Mouse (Mus musculus): ENCODE results near the gene Pik3cd. TPM values are rescaled to one million over a fixed set of nuclear protein-coding genes. Genes with fewer than 3 reads are reported as not detected.

Pik3cd gene
- polyA plus RNA-seq, 1 experiment = 88.3 TPM

DNA sequence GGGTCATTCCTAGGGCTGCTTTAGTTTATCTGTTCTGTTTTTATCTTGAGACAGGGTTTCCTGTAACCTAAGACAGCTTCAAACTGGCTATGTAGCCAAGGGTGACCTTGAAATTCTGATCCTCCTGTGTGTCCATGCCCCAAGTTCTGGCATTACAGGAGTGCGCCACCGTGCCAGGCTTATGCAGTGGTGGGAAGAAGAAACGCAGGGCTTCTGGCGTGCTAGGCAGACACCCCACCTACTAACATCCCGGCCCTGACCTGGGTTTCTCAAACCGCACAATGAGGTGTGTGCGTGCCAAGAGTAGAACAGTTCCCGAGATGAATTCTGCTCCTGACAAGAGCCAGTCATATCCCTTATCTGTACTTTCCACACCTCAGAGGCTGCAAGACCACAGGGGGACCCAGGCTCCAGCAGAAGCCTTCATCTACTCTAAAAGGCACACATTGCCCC, 11.5 kb downstream of the Pik3cd start:
- Histone ChIP-seq H3K4me1 (ENCODE audit: control insufficient read depth, insufficient read depth, low read length) (no peaks in the 10 kb centered on the region; the same call in 1 of the 2 replicates), H3K27ac (ENCODE audit: control insufficient read depth, insufficient read depth, low read depth, low read length, poor library complexity) (no peak overlapping the region), H3K4me3 (replicated peaks; ENCODE audit: control insufficient read depth, low read depth, low read length) (no peak overlapping the region)
- whole genome bisulfite sequencing = 63% methylated on average over 8 of the region's 8 CpGs
- TF ChIP-seq POLR2A (IDR thresholded peaks at IDR 0.05; ENCODE audit: borderline replicate concordance, control insufficient read depth, low read depth, low read length) = no peak
- TF ChIP-seq CTCF (IDR thresholded peaks at IDR 0.05; ENCODE audit: control insufficient read depth, insufficient read depth, low read length) = no peak

DNA sequence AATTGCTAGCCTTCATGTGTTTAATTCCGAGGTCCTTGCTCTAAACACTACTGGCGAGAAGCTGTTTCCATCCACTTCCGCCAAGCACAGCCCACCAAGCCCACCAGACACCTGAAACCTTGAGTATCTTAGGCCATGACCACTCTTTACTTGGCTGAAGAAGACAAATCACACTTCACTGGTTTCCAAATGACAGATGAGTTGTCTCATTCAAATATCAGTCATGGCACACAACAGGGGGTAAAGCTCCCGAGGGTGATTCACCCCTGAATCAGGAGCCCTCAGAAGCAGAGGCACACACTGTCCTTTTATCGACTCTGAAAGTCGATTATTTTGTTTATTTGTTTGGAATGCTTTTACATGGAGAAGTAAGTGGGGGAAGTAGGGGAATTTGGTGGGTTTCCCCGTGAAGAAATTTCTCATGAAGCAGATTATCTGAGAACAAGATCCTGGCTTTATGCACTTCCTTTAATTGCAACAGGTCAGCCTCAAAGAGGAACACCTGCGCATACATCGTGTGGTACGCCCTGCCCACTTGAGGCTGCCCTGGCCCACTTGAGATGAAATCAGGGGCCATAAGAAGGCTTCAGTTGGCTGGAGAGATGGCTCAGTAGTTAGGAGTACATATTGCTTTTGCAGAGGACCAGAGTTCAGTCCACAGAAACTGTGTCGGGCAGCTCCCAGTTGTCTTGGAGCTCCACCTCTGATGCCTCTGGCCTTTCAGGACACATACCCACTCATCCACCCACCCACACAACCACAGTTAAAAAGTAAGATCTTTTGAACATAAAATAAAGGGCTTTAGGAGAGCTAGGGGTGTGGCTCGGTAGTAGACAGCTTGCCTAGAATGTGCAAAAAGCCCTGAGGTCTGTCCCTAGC, 12.3 kb downstream of the Pik3cd start:
- H3K4me3 ChIP-seq (replicated peaks; ENCODE audit: control insufficient read depth, low read depth, low read length) = no peak overlapping the region
- no peak overlapping the region for H3K27ac ChIP-seq (ENCODE audit: control insufficient read depth, insufficient read depth, low read depth, low read length, poor library complexity)
- H3K4me1 ChIP-seq (ENCODE audit: control insufficient read depth, insufficient read depth, low read length) = no peaks in the 10 kb centered on the region; the same call in 1 of the 2 replicates
- no peak for TF ChIP-seq POLR2A (IDR thresholded peaks at IDR 0.05; ENCODE audit: borderline replicate concordance, control insufficient read depth, low read depth, low read length)
- no peak for TF ChIP-seq CTCF (IDR thresholded peaks at IDR 0.05; ENCODE audit: control insufficient read depth, insufficient read depth, low read length)
- WGBS = 46% methylated on average over 12 of the region's 12 CpGs

DNA sequence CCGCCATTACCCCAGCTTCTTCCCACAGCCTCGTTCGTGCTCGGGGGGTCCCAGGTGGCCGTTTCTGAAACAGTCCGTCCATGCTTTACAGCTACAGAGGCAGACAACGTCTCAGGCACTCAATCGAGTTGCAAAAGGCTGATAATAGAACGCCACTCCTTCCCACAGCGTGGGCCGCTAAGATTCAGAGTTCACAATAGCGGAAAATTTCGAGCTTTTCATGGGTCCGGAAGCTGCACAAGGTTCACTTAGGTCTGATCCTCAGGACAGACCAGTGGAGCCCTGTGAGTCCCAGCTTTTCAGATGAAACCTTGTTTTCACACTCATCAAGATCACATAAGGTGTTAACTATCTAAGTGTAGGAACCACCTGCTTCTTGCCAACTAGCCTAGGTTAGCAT, 13.5 kb downstream of the Pik3cd start:
- no peak overlapping the region for H3K27ac ChIP-seq (ENCODE audit: control insufficient read depth, insufficient read depth, low read depth, low read length, poor library complexity)
- 89% methylated on average over 14 of the region's 14 CpGs for WGBS
- H3K4me3 ChIP-seq (replicated peaks; ENCODE audit: control insufficient read depth, low read depth, low read length) = no peak overlapping the region
- no peaks in the 10 kb centered on the region; the same call in 1 of the 2 replicates for H3K4me1 ChIP-seq (ENCODE audit: control insufficient read depth, insufficient read depth, low read length)
- no peak for TF ChIP-seq POLR2A (IDR thresholded peaks at IDR 0.05; ENCODE audit: borderline replicate concordance, control insufficient read depth, low read depth, low read length)
- TF ChIP-seq CTCF (IDR thresholded peaks at IDR 0.05; ENCODE audit: control insufficient read depth, insufficient read depth, low read length) = no peak

DNA sequence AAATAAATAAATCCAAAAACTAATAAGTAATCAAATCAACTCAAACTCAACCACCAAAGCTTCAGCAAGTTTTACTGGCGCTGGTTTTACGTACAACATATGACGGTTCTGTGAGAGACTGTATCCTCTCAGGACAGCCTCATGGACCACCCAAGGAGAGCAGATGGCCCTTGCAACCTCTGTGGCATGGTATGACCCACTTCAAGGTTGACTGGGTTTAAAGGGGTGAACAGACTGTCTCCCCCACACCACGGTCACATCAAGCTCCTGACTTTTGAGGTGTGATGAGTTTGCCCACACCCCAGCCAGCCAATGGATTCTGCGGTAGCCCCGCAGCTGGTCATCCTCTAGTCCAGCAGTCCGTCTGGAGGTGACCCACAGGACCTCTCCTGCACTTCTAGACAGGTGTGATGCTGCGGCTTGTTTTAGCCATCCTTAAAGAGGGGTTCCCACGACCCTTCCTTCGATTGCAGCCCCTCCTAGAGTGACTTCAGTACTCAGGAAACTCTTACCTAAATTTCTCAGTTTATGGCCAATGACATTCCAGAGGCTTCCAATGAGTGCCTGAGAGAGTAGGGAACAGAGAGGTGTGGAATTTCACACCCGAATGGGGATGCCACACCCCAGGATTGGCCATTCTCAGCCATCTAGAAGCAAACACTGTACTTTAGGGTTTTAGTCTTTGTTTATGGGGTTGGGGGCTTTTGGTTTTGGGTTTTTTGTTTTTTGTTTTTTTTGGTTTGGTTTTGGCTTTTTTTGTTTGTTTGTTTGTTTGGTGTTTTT, 17.3 kb downstream of the Pik3cd start:
- whole genome bisulfite sequencing = 81% methylated on average over 11 of the region's 11 CpGs
- H3K27ac ChIP-seq (ENCODE audit: control insufficient read depth, insufficient read depth, low read depth, low read length, poor library complexity) = no peak overlapping the region
- no peaks in the 10 kb centered on the region; the same call in 1 of the 2 replicates for H3K4me1 ChIP-seq (ENCODE audit: control insufficient read depth, insufficient read depth, low read length)
- no peak overlapping the region for H3K4me3 ChIP-seq (replicated peaks; ENCODE audit: control insufficient read depth, low read depth, low read length)
- TF ChIP-seq POLR2A (IDR thresholded peaks at IDR 0.05; ENCODE audit: borderline replicate concordance, control insufficient read depth, low read depth, low read length) = no peak
- TF ChIP-seq CTCF (IDR thresholded peaks at IDR 0.05; ENCODE audit: control insufficient read depth, insufficient read depth, low read length) = no peak

DNA sequence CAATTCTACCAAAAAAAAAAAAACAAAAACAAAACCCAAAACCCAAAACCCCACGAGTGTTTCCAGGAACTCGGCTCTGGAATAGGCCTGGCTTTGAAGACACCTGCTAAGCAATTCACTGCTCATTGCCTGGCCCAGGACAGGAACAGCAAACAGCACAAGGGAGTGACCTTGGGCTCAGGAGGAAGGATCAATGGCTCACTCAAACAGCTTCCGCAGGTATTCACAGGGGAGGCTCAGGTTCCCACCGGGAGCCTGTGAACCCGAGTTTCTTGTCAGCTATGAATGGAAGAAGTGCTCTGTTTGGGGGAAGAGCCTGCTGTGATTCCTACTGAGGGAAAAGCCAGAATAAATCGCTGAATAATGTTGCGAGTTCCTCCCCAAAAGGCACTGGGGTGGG, 18.5 kb downstream of the Pik3cd start:
- Histone ChIP-seq H3K4me1 (ENCODE audit: control insufficient read depth, insufficient read depth, low read length) (no peaks in the 10 kb centered on the region; the same call in 1 of the 2 replicates), H3K4me3 (replicated peaks; ENCODE audit: control insufficient read depth, low read depth, low read length) (no peak overlapping the region), H3K27ac (ENCODE audit: control insufficient read depth, insufficient read depth, low read depth, low read length, poor library complexity) (no peak overlapping the region)
- 70% methylated on average over 7 of the region's 7 CpGs for WGBS
- TF ChIP-seq POLR2A (IDR thresholded peaks at IDR 0.05; ENCODE audit: borderline replicate concordance, control insufficient read depth, low read depth, low read length) = no peak

DNA sequence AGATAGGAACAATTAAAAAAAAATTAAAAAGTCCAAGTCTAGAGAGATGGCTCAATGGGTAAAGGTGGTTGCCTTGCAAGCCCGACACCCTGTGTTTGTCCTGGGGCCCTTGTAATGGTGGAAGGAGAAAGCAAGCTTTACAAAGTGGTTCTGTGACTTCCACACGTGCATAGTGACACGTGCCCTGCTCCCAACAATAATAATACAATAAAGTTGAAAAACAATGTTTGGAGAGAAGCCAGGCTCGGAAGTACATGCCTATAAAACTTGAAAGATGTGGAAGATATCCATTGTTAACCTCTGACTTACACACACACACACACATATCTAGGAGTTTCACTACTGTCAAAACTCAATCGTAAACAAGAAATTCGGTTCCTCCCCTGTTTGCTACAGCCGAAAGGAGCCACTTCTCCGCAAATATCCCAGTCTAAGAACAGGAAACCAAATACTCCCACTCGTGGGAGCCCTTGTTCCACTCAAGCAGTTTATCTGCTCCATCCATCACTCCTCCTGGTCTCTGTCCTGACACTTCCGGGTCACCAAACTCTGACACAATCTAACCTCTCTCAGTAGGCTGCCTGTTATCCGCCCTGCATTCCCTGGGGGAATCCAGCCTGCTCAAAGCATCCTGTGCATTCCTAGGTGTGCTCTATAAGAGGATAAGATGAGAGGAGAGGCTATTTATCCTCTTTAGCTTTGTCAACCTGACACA, 23.2 kb downstream of the Pik3cd start:
- TF ChIP-seq POLR2A (IDR thresholded peaks at IDR 0.05; ENCODE audit: borderline replicate concordance, control insufficient read depth, low read depth, low read length) = no peak
- TF ChIP-seq CTCF (IDR thresholded peaks at IDR 0.05; ENCODE audit: control insufficient read depth, insufficient read depth, low read length) = no peak
- Histone ChIP-seq H3K4me3 (replicated peaks; ENCODE audit: control insufficient read depth, low read depth, low read length) (no peak overlapping the region), H3K27ac (ENCODE audit: control insufficient read depth, insufficient read depth, low read depth, low read length, poor library complexity) (no peak overlapping the region), H3K4me1 (ENCODE audit: control insufficient read depth, insufficient read depth, low read length) (peaks cover 1% of the 10 kb centered on the region; the same call in 1 of the 2 replicates)
- 76% methylated on average over 11 of the region's 11 CpGs for WGBS

DNA sequence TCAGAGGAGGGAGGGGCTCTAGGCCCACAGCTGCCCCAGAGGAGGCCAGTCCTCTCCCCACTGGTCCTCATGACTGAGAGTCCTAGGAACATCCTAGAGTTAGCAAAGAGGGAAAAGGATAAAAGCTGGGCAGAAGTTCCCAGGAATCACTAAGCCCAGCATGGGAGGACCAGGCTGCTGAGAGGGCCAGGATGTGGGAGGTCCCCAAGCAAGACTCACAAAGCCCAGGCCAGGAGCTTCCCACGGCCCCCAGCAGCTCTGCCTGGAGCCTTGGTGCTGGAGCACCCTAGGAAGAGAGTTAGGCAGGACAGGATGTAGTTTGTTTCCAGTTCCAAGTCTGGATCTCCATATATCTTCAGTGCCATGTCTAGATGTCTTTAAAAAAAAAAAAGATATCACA, 24.4 kb downstream of the Pik3cd start:
- TF ChIP-seq CTCF (IDR thresholded peaks at IDR 0.05; ENCODE audit: control insufficient read depth, insufficient read depth, low read length) (no peak), POLR2A (IDR thresholded peaks at IDR 0.05; ENCODE audit: borderline replicate concordance, control insufficient read depth, low read depth, low read length) (no peak)
- 90% methylated on average over 1 of the region's 1 CpGs for WGBS
- Histone ChIP-seq H3K4me3 (replicated peaks; ENCODE audit: control insufficient read depth, low read depth, low read length) (no peak overlapping the region), H3K4me1 (ENCODE audit: control insufficient read depth, insufficient read depth, low read length) (peaks cover 1% of the 10 kb centered on the region; the same call in 1 of the 2 replicates), H3K27ac (ENCODE audit: control insufficient read depth, insufficient read depth, low read depth, low read length, poor library complexity) (no peak overlapping the region)
